Mouse (Mus musculus): ENCODE data around the gene Clic4. TPM values are rescaled to one million over a fixed set of nuclear protein-coding genes. Genes with fewer than 3 reads are reported as not detected.
A peak's percentile ranks its signal among the peaks of the same experiment; 100 is the strongest.
"Not testable (repeated sequence)": the region's sequence is repeated elsewhere in the genome, so short reads cannot be mapped to it uniquely, and the experiment has no call there.

The Clic4 gene
- polyA plus RNA-seq, 1 experiment from 2014 or later: 173 TPM

DNA sequence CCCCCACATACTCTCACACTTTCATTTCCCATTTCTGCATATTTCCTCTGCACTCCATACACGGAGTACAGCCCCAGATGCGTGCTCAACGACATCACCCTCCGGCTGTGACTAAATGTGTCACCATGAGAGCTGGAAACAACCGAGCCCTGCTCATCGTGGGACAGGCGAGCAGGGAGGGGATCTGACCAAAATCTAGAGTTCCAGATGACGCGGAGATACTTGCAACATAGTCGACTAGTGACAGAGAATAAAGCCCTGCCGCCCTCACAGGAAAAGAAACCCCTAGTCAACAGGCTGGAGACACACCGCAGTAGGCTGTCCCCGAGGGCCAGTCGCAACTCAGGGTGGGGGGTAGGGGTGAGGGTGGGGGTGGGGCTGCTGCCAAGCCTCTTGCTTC lies 69.3 kb downstream of the Clic4 start:
- ATAC-seq (ENCODE audit: low FRiP score) (no peak), DNase-seq (ENCODE audit: low spot score, missing footprints) (peak; percentile 84)
- Histone ChIP-seq H3K9ac (ENCODE audit: low read length) (no peak overlapping the region), H3K4me3 (ENCODE audit: low read depth, low read length) (peak overlapping the region; percentile 12; the same call in 1 of the 2 replicates), H3K27ac (ENCODE audit: low read depth, low read length) (no peak overlapping the region), H3K4me2 (peak overlapping the region; percentile 37), H3K27me3 (ENCODE audit: control insufficient read depth, insufficient read depth, low read length) (peaks cover 21% of the 10 kb centered on the region), H3K4me1 (ENCODE audit: control insufficient read depth, insufficient read depth, low read length) (peaks cover 12% of the 10 kb centered on the region), H3K9me3 (ENCODE audit: control insufficient read depth, low read length) (no peaks in the 10 kb centered on the region), H3K36me3 (ENCODE audit: control insufficient read depth, insufficient read depth, low read length) (no peaks in the 10 kb centered on the region)
- WGBS: 24% methylated on average over 14 of the region's 14 CpGs

- Histone ChIP-seq H3K4me3 (ENCODE audit: low read depth, low read length) (no peak overlapping the region), H3K27me3 (ENCODE audit: control insufficient read depth, insufficient read depth, low read length) (peaks cover 21% of the 10 kb centered on the region), H3K9me3 (ENCODE audit: control insufficient read depth, low read length) (no peaks in the 10 kb centered on the region), H3K36me3 (ENCODE audit: control insufficient read depth, insufficient read depth, low read length) (no peaks in the 10 kb centered on the region), H3K27ac (ENCODE audit: low read depth, low read length) (no peak overlapping the region), H3K9ac (ENCODE audit: low read length) (no peak overlapping the region), H3K4me2 (no peak overlapping the region), H3K4me1 (ENCODE audit: control insufficient read depth, insufficient read depth, low read length) (peaks cover 12% of the 10 kb centered on the region)
- peak; percentile 10 for DNase-seq (ENCODE audit: low spot score, missing footprints)
- WGBS: 93% methylated on average over 16 of the region's 16 CpGs
- no peak for ATAC-seq (ENCODE audit: low FRiP score)
These were observed 70.8 kb downstream of the Clic4 start for GRCm38 (mm10) chr4:135201771-135202170.

- Histone ChIP-seq H3K9me3 (ENCODE audit: control insufficient read depth, low read length) (no peaks in the 10 kb centered on the region; the same call in 1 of the 2 replicates), H3K4me2 (no peak overlapping the region), H3K27ac (ENCODE audit: low read depth, low read length) (no peak overlapping the region), H3K9ac (ENCODE audit: low read length) (no peak overlapping the region), H3K27me3 (ENCODE audit: control insufficient read depth, insufficient read depth, low read length) (no peaks in the 10 kb centered on the region), H3K4me3 (ENCODE audit: low read depth, low read length) (no peak overlapping the region), H3K36me3 (ENCODE audit: control insufficient read depth, insufficient read depth, low read length) (no peaks in the 10 kb centered on the region), H3K4me1 (ENCODE audit: control insufficient read depth, insufficient read depth, low read length) (no peaks in the 10 kb centered on the region)
- no peak for ATAC-seq (ENCODE audit: low FRiP score)
- WGBS: 89% methylated on average over 8 of the region's 8 CpGs
- DNase-seq (ENCODE audit: low spot score, missing footprints): peak; percentile 75
These were observed 74.8 kb downstream of the Clic4 start for GRCm38 (mm10) chr4:135197857-135198256.

DNA sequence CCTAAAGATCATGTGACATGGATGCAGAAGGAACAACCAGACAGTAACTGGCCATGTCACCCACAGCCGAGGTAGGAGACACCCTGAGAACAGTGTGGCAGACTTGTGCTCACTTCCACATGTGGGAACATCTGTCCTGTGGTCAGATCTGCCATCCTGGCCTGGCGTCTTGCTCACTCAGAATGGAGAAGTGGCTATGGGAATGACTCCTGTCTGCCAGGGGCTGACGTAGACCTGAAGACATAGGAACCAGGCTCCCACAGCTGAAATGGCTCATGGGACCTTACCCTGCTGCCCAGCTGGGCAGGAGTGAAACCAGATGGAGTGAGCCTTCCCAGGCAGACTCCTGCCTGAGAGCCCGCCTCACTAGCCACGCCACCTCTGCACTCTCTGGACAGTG lies 79.8 kb downstream of the Clic4 start:
- H3K9me3 ChIP-seq (ENCODE audit: control insufficient read depth, low read length): no peaks in the 10 kb centered on the region; the same call in 1 of the 2 replicates
- DNase-seq (ENCODE audit: low spot score, missing footprints) (no peak), ATAC-seq (ENCODE audit: low FRiP score) (no peak)
- H3K4me2 ChIP-seq: no peak overlapping the region
- H3K36me3 ChIP-seq (ENCODE audit: control insufficient read depth, insufficient read depth, low read length): no peaks in the 10 kb centered on the region
- H3K27me3 ChIP-seq (ENCODE audit: control insufficient read depth, insufficient read depth, low read length): no peaks in the 10 kb centered on the region
- H3K27ac ChIP-seq (ENCODE audit: low read depth, low read length): no peak overlapping the region
- 83% methylated on average over 5 of the region's 5 CpGs for WGBS
- no peak overlapping the region for H3K4me3 ChIP-seq (ENCODE audit: low read depth, low read length)
- H3K4me1 ChIP-seq (ENCODE audit: control insufficient read depth, insufficient read depth, low read length): no peaks in the 10 kb centered on the region
- H3K9ac ChIP-seq (ENCODE audit: low read length): no peak overlapping the region

DNA sequence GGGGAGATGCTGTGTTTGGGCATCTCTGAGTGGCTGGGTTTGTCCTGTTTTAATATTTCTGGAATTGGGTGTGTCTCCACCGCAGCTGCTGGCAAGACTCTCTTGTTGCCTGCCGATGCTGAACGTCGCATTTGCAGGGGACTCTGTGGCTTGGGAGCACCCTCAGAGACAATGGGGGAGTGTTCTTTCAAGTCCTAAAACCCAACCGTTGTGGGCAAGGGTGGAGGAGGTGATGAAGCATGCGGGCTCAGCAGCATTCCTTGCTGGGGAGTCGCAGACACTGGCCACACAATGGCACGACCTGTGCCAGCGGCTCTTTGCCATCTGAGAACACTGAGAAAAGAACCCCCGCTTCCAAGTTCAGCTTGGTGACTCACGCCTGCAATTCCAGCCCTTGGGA lies 81.0 kb downstream of the Clic4 start:
- Histone ChIP-seq H3K27ac (ENCODE audit: low read depth, low read length) (no peak overlapping the region), H3K9me3 (ENCODE audit: control insufficient read depth, low read length) (no peaks in the 10 kb centered on the region; the same call in 1 of the 2 replicates), H3K4me2 (no peak overlapping the region), H3K4me3 (ENCODE audit: low read depth, low read length) (no peak overlapping the region), H3K4me1 (ENCODE audit: control insufficient read depth, insufficient read depth, low read length) (no peaks in the 10 kb centered on the region), H3K27me3 (ENCODE audit: control insufficient read depth, insufficient read depth, low read length) (no peaks in the 10 kb centered on the region), H3K9ac (ENCODE audit: low read length) (no peak overlapping the region), H3K36me3 (ENCODE audit: control insufficient read depth, insufficient read depth, low read length) (no peaks in the 10 kb centered on the region)
- WGBS: 79% methylated on average over 11 of the region's 11 CpGs
- DNase-seq (ENCODE audit: low spot score, missing footprints): no peak
- no peak for ATAC-seq (ENCODE audit: low FRiP score)

DNA sequence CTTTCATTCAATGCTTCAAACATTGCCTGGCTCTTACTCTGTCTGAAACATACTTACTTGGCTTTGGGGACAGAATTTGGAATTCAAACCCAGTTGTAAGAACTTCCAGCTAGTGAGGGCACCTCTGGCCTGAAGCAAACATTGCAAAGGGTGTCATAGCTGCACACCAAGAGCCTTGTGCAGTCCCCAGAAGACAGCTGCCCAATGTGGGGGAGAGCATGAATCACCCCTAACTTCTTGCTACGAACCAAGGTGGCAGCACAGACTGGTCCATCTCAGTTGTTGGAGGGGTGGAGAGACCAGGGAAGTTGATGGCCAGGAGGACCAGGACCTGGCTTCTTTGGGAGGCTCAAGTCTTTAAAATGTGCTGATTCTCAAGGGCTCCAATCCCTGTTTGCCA lies 81.4 kb downstream of the Clic4 start:
- no peaks in the 10 kb centered on the region for H3K4me1 ChIP-seq (ENCODE audit: control insufficient read depth, insufficient read depth, low read length)
- H3K36me3 ChIP-seq (ENCODE audit: control insufficient read depth, insufficient read depth, low read length): no peaks in the 10 kb centered on the region
- H3K9ac ChIP-seq (ENCODE audit: low read length): no peak overlapping the region
- ATAC-seq (ENCODE audit: low FRiP score): no peak
- H3K9me3 ChIP-seq (ENCODE audit: control insufficient read depth, low read length): no peaks in the 10 kb centered on the region; the same call in 1 of the 2 replicates
- 95% methylated on average over 1 of the region's 1 CpGs for whole genome bisulfite sequencing
- H3K27ac ChIP-seq (ENCODE audit: low read depth, low read length): no peak overlapping the region
- DNase-seq (ENCODE audit: low spot score, missing footprints): peak; percentile 39
- H3K4me2 ChIP-seq: no peak overlapping the region
- H3K4me3 ChIP-seq (ENCODE audit: low read depth, low read length): no peak overlapping the region
- no peaks in the 10 kb centered on the region for H3K27me3 ChIP-seq (ENCODE audit: control insufficient read depth, insufficient read depth, low read length)

- Histone ChIP-seq H3K4me2 (no peak overlapping the region), H3K9ac (ENCODE audit: low read length) (no peak overlapping the region), H3K4me1 (ENCODE audit: control insufficient read depth, insufficient read depth, low read length) (no peaks in the 10 kb centered on the region), H3K27ac (ENCODE audit: low read depth, low read length) (no peak overlapping the region), H3K27me3 (ENCODE audit: control insufficient read depth, insufficient read depth, low read length) (no peaks in the 10 kb centered on the region), H3K9me3 (ENCODE audit: control insufficient read depth, low read length) (no peaks in the 10 kb centered on the region), H3K36me3 (ENCODE audit: control insufficient read depth, insufficient read depth, low read length) (no peaks in the 10 kb centered on the region), H3K4me3 (ENCODE audit: low read depth, low read length) (no peak overlapping the region)
- DNase-seq (ENCODE audit: low spot score, missing footprints) (peak; percentile 33), ATAC-seq (ENCODE audit: low FRiP score) (no peak)
- whole genome bisulfite sequencing: 81% methylated on average over 1 of the region's 1 CpGs
These were observed 82.2 kb downstream of the Clic4 start for GRCm38 (mm10) chr4:135190364-135190763.

GRCm38 (mm10) chr4:135189452-135190008 lies 83.1 kb downstream of the Clic4 start:
- Histone ChIP-seq H3K9ac (ENCODE audit: low read length) (no peak overlapping the region), H3K27ac (ENCODE audit: low read depth, low read length) (no peak overlapping the region), H3K4me3 (ENCODE audit: low read depth, low read length) (no peak overlapping the region), H3K4me1 (ENCODE audit: control insufficient read depth, insufficient read depth, low read length) (no peaks in the 10 kb centered on the region), H3K4me2 (no peak overlapping the region), H3K27me3 (ENCODE audit: control insufficient read depth, insufficient read depth, low read length) (no peaks in the 10 kb centered on the region), H3K9me3 (ENCODE audit: control insufficient read depth, low read length) (no peaks in the 10 kb centered on the region), H3K36me3 (ENCODE audit: control insufficient read depth, insufficient read depth, low read length) (no peaks in the 10 kb centered on the region)
- ATAC-seq (ENCODE audit: low FRiP score) (no peak), DNase-seq (ENCODE audit: low spot score, missing footprints) (peak; percentile 37)
- 85% methylated on average over 12 of the region's 12 CpGs for WGBS

DNA sequence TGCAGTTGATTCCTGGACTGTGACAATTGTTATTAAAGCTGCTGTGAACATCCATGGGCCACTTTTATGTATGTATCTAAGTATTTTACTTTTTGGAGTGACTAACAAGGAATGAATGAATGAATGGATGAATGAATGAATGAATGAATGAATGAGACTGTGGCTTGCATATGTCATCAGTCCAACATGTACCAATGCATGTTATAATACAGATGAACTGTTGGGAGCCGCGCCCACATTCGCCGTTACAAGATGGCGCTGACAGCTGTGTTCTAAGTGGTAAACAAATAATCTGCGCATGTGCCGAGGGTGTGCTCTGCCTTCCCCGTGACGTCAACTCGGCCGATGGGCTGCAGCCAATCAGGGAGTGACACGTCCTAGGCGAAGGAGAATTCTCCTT lies 88.3 kb downstream of the Clic4 start:
- not testable (repeated sequence) for ATAC-seq (ENCODE audit: low FRiP score)

More for the DNA sequence above, 88.3 kb downstream of the Clic4 start:
- H3K4me2 ChIP-seq; H3K9me3 ChIP-seq (ENCODE audit: control insufficient read depth, low read length); H3K27me3 ChIP-seq (ENCODE audit: control insufficient read depth, insufficient read depth, low read length); H3K4me3 ChIP-seq (ENCODE audit: low read depth, low read length); H3K27ac ChIP-seq (ENCODE audit: low read depth, low read length); H3K36me3 ChIP-seq (ENCODE audit: control insufficient read depth, insufficient read depth, low read length); H3K9ac ChIP-seq (ENCODE audit: low read length); H3K4me1 ChIP-seq (ENCODE audit: control insufficient read depth, insufficient read depth, low read length): not testable (repeated sequence)
- 95% methylated on average over 5 of the region's 13 CpGs for WGBS
- peak; percentile 10 for DNase-seq (ENCODE audit: low spot score, missing footprints)

Measured in midbrain, embryonic 11.5 days (tissue).